Mouse (Mus musculus) cerebellum, adult 9-10 months (tissue): ENCODE measurements around the gene Hcn2.

ENCODE experiments used
- DNase-seq: peaks from one replicate; pipeline ENCODE4 v3.0.0; 2022

Hcn2 gene

DNA sequence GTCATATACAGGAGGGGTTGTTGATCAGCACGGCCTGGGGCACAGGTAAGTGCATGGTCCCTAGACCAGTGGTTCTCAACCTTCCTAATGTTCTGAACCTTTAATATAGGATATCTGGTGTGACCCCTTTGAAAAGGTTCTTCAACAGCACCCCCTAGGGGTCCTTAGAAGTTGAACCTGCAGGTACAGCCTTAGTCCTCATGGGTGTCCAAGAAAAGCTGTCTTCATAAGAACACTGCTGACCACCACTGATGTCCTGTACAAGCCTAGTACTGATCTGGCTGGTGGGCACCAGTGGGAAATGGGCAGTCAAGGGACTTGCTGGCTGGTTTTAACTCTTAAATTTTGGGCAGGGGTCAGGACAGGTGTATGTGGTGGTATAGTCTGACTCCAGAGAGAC is 4.4 kb upstream of the Hcn2 start:
- peak; percentile 49 for DNase-seq

DNA sequence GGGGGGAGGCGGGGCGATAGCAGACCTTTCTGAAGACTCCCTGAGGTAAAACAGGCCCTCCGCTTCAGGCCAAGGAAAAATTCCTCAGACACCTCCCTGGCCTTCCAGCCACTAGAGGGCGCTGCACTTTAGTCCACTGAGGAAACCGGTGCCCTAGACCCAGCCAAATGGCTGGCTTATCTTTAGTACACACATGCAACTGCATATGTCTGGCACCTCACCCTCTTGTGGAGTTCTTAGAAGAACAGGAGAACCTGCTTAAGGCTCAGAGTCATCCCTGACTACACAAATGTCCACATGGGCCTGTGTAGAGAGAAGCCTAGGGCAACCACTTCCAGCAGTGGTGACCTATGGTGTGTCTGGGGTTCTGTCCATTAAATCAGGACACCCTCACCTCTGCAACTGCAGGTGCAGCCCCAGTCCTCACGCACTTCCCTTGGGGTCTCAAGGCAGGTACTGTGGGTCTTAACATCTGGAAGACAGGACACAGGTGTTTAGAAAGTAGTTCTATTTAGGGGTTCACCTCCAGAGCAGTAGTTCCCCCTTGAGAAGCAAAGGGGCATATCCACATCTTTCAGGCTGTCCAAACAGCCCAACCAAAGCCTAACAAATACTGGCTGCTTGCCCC is 3.8 kb upstream of the Hcn2 start:
- DNase-seq: peak; percentile 85

DNA sequence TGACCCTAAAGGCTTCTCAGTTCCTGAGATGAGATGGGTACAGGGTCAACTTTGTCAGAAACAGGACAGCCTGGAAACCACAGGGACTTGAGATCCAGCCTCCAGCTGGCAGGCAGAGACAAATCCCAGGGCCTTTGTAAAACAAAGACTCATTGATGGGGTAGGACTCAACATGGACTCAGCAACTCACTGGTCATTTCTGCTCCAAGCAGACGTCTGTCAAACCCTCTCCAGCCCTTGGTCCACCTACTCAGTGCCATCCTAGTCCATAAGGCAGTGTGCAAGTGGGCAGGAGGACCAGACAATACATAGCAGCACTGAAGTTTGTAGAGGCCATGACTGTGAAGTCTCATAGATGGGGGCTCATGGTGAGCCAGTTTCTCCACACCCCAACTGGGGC is 3.3 kb upstream of the Hcn2 start:
- DNase-seq: no peak

DNA sequence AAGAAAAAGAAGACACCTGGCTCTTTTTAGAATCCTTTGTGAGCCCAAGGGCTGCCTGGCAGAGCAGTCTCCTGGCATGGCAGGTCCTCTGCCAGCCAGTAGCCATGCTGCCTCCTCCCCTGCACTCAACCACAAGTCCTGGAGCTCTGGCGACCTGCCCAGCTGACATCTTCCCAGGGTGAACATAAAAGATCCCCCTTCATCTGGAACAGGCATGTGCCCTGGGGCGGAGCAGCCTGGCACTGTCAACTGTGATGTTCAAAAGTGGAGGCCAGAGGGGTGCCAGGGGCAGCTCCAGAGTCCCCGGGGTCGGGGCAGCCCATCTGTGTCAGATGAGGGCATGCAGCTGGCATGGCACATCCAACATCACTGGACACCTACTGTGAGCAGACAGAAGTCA is 1.4 kb upstream of the Hcn2 start:
- peak; percentile 70 for DNase-seq

DNA sequence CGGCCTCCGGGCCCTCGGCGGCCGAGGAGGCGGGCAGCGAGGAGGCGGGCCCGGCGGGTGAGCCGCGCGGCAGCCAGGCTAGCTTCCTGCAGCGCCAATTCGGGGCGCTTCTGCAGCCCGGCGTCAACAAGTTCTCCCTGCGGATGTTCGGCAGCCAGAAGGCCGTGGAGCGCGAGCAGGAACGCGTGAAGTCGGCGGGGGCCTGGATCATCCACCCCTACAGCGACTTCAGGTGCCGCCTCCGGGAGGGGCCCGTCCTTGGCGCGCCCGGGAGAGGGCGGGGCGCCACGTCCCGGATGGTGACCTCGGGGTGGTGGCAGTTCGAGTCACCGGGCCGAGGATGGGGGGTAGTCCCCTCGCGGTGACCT is 538 bp downstream of the Hcn2 start:
- peak; percentile 76 for DNase-seq

DNA sequence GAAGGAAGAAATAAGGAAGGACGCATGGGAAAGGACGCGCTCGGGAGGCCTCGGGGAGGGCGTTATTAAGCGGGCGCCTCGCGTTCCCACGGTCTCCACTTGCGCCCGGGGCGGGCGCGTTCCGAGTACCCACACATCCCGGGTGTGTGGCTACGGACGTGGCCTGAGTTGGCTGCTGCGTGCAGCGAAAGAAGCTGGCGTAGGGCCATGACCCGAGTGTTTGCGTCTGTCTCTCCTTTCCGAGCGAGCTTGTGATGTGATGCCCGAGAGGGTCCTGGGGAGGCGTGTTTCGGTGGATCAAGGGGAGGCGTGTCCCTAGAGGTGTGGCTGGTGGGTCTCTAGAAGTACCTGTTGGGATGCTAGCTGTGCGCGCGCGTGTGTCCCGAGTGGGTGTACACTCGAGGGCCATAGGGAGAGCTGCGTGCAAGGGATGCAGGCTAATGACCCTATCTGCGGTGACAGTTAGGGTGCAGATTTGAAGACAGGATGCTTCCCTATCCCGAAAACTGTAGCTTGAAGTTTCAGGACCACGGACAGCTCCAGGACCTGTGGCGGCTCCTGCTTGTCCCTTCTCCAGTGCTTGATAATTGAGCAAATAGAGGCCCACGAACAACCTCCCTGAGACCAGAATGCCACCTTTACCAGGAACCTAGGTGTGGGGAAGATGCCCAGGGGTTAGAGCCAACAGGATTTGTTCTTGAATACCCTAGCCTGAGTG is 1.4 kb downstream of the Hcn2 start:
- peak; percentile 74 for DNase-seq

DNA sequence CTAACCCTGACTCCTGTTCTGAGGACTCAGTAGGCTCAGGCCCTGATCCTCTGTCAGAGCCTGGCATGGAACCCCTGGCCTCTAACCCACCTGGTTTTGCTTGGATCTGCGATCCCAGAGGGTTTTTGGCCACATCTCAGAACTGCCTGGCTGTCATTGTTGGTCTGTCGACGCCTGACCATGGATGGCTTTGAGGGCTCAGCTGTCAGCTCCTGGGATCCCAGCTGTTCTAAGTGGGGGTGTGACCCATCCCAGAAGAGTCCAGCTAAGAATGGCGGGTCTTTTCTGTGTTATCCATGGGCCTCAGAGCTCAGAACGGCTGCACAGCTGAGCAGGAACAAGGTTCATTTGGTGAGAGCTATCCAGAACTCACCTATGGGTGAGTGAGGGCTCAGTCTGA is 4.7 kb downstream of the Hcn2 start:
- no peak for DNase-seq

DNA sequence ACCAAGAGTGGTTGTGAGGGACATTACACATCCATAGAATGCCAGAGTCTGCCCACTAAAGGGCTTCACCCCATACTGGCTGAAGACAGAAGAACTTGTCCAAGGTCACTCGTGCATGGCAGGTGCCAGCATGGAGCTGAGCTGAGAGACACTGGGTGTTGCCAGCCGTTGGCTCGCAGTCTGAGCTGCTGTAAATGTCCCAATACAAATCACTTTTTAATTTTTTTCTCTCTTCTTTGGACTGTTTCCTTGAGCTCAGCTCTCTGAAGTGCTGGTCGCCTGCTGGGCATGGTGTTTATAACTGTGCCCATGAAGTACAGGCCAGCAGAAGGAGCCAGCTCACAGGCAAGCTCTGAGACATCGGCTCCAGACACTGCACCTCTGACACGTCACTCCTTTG is 6.6 kb downstream of the Hcn2 start:
- DNase-seq: no peak

DNA sequence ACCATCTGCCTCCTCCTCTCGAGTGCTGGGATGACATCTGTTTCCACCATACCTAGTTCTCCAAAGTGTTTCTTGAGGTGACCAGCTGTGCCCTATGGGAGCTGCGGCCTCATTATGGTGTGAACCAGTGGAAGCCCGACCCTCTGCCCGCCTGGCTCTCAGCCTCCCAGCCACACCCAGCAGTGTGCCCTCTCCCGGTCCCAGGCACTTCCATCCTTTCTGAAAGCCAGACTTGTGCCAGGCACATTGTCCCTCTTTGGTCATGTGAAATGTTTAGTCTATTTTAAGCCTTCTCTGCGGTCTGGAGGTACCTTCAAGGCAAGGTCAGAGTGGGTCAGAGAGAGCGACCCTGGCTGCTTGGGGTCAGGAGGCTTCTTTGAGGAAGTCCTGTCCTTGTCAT is 7.3 kb downstream of the Hcn2 start:
- DNase-seq: no peak

DNA sequence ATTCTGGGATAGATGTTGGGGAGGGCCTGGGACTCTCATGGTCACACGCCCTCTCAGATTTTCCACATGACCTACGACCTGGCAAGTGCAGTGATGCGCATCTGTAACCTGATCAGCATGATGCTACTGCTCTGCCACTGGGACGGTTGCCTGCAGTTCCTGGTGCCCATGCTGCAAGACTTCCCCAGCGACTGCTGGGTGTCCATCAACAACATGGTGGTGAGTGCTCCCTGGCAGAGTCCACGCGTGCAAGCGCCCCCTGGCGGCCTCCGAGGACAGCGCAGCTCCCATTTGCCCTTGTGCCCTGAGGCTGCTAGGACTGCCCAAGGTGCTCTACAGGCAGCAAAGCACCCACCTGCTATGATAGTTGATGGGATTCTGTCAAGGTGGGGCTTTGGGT is 9.7 kb downstream of the Hcn2 start:
- no peak for DNase-seq

DNA sequence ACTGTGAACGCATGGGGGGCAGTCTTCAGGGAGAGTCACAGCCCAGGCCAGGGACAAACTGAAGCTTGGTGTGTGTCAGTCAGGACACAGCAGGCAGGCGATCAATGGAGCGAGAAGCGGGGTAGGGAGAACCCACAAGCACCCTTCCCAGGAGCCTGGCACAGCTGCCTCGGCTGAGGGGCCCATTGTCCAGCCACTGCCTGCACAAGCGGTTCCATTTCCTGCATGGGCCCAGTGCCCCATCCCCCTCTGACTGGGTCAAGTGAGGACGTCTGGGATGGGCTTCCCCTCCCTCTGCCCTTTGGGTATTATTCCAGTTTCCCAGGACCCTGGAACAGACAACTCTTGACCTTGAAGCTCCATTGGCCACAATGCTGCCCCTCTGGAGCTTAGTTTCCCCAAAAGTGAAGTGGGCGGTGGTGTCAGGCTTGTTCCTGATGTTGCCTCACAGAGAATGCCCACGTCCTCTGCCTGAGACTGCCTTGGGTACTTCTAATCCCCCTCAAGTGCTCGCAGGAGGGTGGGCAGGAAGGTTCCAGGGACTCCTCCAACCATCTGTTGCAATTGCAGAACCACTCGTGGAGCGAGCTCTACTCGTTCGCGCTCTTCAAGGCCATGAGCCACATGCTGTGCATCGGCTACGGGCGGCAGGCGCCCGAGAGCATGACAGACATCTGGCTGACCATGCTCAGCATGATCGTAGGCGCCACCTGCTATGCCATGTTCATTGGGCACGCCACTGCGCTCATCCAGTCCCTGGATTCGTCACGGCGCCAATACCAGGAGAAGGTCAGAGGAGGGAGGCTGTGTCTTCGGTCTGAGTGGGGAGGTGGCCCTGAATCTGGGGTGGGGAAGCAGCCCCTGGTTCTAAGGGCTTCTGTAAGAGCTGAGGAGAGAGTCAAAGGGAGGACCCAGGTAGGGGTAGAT is 12.2 kb downstream of the Hcn2 start:
- DNase-seq: no peak

DNA sequence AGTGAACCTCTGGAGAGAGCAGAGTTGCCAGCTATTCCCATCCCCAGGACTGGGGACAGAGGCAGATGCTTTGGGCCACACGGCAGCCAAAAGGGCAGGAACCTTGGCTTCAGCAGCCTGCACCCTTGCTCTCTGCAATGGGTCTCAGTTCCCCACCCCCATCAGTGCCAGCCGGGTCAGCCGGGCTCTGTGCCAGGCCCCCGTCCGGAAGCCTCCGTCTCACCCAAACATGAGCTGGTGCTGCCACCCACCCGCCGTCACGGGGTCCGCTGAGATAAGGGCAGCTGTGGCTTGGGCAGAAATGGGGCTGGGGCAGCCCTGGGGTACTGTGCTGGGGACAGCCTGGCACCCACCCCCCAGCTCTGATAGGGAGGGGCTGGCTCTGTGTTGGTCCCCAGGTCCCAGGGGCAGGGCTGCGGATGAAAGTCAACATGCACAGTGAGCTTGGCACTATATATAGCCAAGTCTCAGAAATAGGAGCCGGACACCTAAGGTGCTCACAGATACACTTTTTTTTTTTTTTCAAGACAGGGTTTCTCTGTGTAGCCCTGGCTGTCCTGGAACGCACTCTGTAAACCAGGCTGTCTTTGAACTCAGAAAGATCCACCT is 13.0 kb downstream of the Hcn2 start:
- no peak for DNase-seq

DNA sequence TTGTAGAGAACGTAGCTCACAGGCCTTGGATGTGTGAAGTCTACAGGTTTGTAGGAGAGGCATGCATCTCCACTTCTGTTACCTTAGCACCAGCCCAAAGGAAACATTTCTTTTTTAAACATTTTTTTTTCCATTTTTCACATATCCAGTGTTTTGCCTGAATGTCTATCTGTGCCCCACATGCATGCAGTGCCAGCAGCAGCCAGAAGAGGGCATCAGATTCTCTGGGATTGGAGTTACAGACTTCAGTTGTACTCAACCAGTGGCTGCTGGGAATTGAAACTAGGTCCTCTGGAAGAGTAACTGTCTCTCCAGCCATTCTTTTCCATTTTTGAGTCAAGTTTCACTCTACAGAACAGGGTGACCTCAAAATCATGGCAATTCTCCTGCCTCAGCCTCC is 16.1 kb downstream of the Hcn2 start:
- no peak for DNase-seq

DNA sequence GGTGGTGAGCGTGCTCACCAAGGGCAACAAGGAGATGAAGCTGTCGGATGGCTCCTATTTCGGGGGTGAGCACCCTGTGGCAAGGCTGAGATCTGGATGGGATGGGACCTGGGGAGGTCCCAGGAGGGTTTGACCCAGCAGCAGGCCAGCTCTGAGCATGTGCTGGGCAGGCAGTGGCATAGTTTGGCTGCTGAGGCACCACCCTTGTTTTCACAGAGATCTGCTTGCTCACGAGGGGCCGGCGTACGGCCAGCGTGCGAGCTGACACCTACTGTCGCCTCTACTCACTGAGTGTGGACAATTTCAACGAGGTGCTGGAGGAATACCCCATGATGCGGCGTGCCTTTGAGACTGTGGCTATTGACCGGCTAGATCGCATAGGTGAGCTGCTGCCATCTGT is 17.4 kb downstream of the Hcn2 start:
- DNase-seq: no peak

DNA sequence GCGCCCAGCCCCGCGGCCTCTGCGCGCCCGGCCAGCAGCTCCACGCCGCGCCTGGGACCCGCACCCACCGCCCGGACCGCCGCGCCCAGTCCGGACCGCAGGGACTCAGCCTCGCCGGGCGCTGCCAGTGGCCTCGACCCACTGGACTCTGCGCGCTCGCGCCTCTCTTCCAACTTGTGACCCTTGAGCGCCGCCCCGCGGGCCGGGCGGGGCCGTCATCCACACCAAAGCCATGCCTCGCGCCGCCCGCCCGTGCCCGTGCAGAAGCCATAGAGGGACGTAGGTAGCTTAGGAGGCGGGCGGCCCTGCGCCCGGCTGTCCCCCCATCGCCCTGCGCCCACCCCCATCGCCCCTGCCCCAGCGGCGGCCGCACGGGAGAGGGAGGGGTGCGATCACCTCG is 18.9 kb downstream of the Hcn2 start:
- no peak for DNase-seq

DNA sequence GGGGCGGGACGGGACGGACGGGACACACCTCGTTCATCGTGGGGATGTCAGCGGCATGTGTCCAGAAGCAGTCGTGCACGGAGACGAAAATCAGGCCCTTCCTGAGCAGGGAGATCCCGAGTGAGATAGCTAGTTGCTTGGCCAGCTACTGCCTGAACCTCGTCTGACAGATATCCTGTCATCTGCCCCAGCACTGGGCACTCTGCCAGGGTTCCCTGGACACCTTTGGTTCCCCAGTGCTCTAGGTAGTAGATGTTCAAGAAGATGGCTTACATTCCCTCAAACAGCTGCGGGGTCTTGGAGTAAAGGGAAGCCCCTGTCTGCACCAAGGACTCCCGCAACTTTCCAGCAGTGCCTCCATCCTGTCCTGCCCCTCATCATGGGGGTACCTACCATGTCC is 20.3 kb downstream of the Hcn2 start:
- no peak for DNase-seq

DNA sequence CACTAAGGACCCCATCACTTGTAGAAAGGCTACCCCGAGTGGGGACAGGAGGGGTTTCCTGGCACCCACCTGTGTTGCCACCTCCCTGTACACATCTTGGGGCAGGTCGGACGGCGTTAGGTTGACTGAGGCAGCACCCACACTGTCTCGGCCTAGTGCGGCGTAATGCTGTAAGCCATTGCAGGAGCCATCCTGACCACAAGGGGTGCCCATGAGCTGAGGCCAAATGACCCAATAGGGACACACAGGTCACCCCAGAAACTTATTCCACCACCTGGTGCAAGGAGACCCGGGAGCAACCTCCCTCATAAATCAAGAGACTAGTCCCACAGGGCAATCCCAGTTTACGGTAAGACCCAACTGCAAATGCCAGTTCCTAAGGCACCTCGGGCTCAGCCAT is 21.8 kb downstream of the Hcn2 start:
- DNase-seq: no peak

DNA sequence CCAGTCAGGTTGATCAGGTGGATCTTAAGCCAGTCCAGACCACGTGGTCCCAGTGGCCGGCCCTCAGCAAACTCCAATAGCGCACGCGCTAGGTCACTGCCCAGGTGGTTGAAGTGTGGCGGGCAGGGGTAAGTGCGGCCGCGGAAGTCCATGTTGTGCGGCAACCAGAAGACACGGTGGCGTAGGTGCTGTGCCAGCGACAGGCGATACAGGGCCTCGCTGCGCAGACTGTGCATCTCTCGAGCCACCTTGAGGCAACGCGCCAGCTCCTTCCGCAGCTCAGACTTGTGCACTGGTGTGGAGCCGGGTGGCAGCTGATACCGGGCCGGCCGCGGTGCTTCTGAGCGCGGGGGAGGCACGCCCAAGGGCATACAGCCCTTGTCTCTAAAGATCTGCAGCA is 22.8 kb downstream of the Hcn2 start:
- DNase-seq: no peak

DNA sequence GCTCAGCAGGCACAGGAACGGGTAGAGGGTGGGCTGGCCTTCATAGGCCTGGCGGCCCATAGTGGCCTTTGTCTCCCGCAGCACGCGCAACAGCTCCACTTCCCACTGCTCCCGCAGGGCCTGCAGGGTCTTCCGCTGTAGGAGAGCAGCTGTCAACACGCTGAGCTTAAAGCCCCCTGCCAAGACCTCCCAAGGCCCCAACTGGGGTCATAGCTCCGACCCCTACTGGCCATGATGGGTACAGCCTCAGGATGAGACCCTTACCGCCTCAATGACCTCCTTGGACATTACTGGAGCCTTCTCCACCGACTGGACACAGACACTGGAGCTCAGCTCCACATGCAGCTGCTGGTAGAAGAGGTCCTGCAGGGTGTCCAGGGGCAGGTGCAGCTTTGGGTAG is 24.4 kb downstream of the Hcn2 start:
- no peak for DNase-seq

DNA sequence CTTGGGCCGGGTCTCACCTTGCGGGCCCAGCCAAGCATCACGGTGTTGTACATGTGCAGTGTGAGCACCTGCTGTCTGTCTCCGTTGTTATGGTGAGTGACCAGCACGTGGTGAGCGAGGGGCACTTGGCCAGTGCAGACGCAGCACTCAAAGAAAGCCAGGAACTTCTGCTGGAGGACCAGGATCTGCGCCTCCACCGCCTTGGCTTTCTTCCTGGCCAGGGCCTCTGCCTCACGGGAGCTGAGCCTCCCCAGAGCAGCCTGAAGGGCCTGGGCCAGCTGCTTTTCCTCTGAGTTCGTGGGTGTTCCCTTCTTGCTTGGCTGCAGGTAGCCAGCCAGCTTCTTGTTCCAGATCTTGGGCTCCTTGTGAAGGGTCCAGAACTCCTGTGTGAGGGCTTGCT is 26.7 kb downstream of the Hcn2 start:
- no peak for DNase-seq

DNA sequence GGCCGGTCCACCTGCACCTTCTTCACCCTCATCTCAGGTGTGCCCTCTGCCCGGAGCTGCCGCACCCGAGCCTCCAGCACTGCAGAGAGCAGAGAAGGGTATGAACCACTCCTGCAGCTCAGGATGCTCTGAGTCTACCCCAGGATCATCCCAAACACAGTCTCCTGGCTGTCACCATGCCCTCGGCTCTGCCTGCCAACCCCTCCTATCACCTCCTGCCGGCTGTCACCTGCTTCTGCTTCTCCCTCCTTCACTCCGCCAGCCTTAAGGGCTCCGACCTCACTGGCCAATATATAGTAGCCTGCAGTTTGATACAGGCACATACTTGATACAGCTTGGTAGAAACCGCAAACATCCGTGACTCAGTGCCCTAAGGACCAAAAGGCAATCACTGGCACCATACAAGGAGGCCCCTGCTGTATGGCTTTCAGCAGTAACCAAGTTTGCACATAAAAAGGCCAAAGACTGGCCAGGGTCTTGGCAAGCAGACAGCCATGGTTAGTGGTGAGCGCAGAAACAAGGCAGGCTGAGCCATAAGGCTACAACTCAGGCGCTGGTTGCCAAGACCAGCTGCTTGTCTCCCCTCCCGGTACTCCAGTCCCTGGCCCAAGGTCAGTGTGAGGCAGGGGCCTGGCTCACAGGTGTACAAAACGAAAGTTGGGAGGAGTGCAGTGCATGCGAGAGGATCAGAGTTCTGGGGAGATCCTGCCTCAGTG is 27.4 kb downstream of the Hcn2 start:
- peak; percentile 74 for DNase-seq

DNA sequence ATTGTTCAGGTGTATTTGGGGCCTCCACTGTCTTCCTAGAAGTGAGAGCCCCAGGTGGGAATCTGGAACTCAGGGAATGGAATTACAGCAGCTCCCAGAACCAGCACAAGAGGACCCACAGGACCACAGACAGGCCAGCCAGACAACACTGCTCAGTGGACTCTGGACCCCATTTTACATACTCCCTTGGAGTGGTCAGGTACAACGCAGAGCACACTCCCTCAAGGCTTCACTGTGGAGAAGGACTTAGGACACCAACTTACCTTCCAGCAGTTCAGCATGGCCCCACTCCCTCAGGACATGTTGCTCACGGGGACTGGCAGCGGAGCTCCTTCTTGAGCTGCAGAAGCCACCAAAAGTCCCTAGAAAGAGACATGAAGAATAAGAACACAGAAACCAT is 29.0 kb downstream of the Hcn2 start:
- no peak for DNase-seq
